Mouse (Mus musculus) CH12.LX (cell line): Measurements from ENCODE around the gene Tbc1d14. TPM values are rescaled to one million over a fixed set of nuclear protein-coding genes. Genes with fewer than 3 reads are reported as not detected.

ENCODE experiments used
- DNase-seq: peaks from one replicate; pipeline ENCODE4 v3.0.0-alpha.2; 2013; ENCODE audit errors: extremely low read depth
- H3K27ac ChIP-seq: 2 replicates; pipeline ENCODE4 v1.5.1; 2012; ENCODE audit warnings: low read depth, mild to moderate bottlenecking, control low read depth, moderate library complexity; ENCODE audit not compliant: insufficient read depth
- H3K27me3 ChIP-seq: replicated peaks from 2 replicates; pipeline ENCODE3; 2012; ENCODE audit warnings: inconsistent platforms
- H3K36me3 ChIP-seq, 2 experiments: replicated peaks in 1 of 2; 2 replicates each; pipeline versions ENCODE3 to v1.6.1; 2012; ENCODE audit warnings: inconsistent platforms in 1 of 2, low read length in 1 of 2, mild to moderate bottlenecking in 1 of 2, mixed read lengths in 1 of 2, moderate library complexity in 1 of 2; ENCODE audit not compliant: control insufficient read depth in 1 of 2, insufficient read depth in 1 of 2
- H3K4me1 ChIP-seq, 2 experiments: 2 replicates each; pipeline ENCODE4 v1.6.1; 2012; ENCODE audit warnings: inconsistent platforms in 1 of 2, moderate library complexity in 1 of 2; ENCODE audit not compliant: insufficient read depth in 2 of 2, control insufficient read depth in 1 of 2
- H3K4me2 ChIP-seq: 2 replicates; pipeline ENCODE4 v1.6.1; 2012; ENCODE audit warnings: low read depth, mild to moderate bottlenecking, control low read depth; ENCODE audit not compliant: poor library complexity, insufficient read depth, severe bottlenecking
- H3K4me3 ChIP-seq, 3 experiments: fragments of 150-350 bp in 1 of 3; sonication (generic) in 1 of 3; replicated peaks in 1 of 3; 2 replicates each; pipeline versions ENCODE3 to v1.5.1; 2011 to 2012; ENCODE audit warnings: low read depth in 2 of 3, low read length in 2 of 3, mild to moderate bottlenecking in 2 of 3, moderate library complexity in 2 of 3, control low read depth in 1 of 3, improper control_type of control experiment in 1 of 3, inconsistent platforms in 1 of 3, mixed read lengths in 1 of 3; ENCODE audit not compliant: poor library complexity in 1 of 3
- H3K79me2 ChIP-seq: replicated peaks from 2 replicates; pipeline ENCODE4 v1.6.1; 2012; ENCODE audit warnings: mild to moderate bottlenecking, moderate library complexity; ENCODE audit not compliant: control insufficient read depth, poor library complexity, insufficient read depth, severe bottlenecking; ENCODE audit errors: extremely low read depth
- H3K9ac ChIP-seq: 2 replicates; pipeline ENCODE4 v1.6.1; 2012; ENCODE audit warnings: low read depth, mild to moderate bottlenecking, control low read depth, moderate library complexity; ENCODE audit not compliant: insufficient read depth
- H3K9me3 ChIP-seq: replicated peaks from 2 replicates; pipeline ENCODE3; 2012; ENCODE audit warnings: low read length, inconsistent platforms, mixed read lengths
- CHD1 ChIP-seq: IDR thresholded peaks from 2 replicates; pipeline ENCODE4 v1.6.1; 2012; ENCODE audit warnings: low read depth, low read length, improper control_type of control experiment, inconsistent platforms
- CTCF ChIP-seq, 2 experiments: IDR thresholded peaks in 1 of 2; conservative IDR thresholded peaks in 1 of 2; 2 replicates each; pipeline ENCODE4 v1.5.1; 2011 to 2012; ENCODE audit warnings: low read depth in 2 of 2, low read length in 2 of 2, improper control_type of control experiment in 1 of 2, inconsistent platforms in 1 of 2, mild to moderate bottlenecking in 1 of 2, moderate library complexity in 1 of 2
- EP300 ChIP-seq: IDR thresholded peaks from 2 replicates; pipeline ENCODE4 v1.6.1; 2011; ENCODE audit warnings: low read length, improper control_type of control experiment
- ETS1 ChIP-seq: conservative IDR thresholded peaks from 2 replicates; pipeline ENCODE4 v1.6.1; 2012; ENCODE audit warnings: low read depth, mild to moderate bottlenecking, inconsistent platforms, low read length, improper control_type of control experiment, moderate library complexity
- HCFC1 ChIP-seq: IDR thresholded peaks from 2 replicates; pipeline ENCODE4 v1.6.1; 2012; ENCODE audit warnings: low read depth, mild to moderate bottlenecking, inconsistent platforms, low read length, improper control_type of control experiment
- JUN ChIP-seq: IDR thresholded peaks from 2 replicates; pipeline ENCODE4 v1.6.1; 2011; ENCODE audit warnings: low read depth, mild to moderate bottlenecking, low read length, improper control_type of control experiment, moderate library complexity; ENCODE audit not compliant: insufficient read depth
- JUND ChIP-seq: conservative IDR thresholded peaks from 2 replicates; pipeline ENCODE4 v1.6.1; 2011; ENCODE audit warnings: low read depth, low read length, improper control_type of control experiment
- KAT2A ChIP-seq: IDR thresholded peaks from 2 replicates; pipeline ENCODE4 v1.6.1; 2012; ENCODE audit warnings: low read length, improper control_type of control experiment, inconsistent platforms; ENCODE audit not compliant: insufficient replicate concordance
- NRF1 ChIP-seq: IDR thresholded peaks from 2 replicates; pipeline ENCODE4 v1.6.1; 2014; ENCODE audit warnings: low read depth, mild to moderate bottlenecking, inconsistent platforms, low read length, improper control_type of control experiment, moderate library complexity
- RAD21 ChIP-seq: IDR thresholded peaks from 2 replicates; pipeline ENCODE4 v1.6.1; 2011; ENCODE audit warnings: low read depth, mild to moderate bottlenecking, low read length, improper control_type of control experiment, moderate library complexity
- SIN3A ChIP-seq: IDR thresholded peaks from 2 replicates; pipeline ENCODE4 v1.6.1; 2012; ENCODE audit warnings: low read length, improper control_type of control experiment, inconsistent platforms
- SMC3 ChIP-seq: IDR thresholded peaks from 2 replicates; pipeline ENCODE4 v1.6.1; 2011; ENCODE audit warnings: low read depth, low read length, improper control_type of control experiment
- TCF12 ChIP-seq: IDR thresholded peaks from 2 replicates; pipeline ENCODE4 v1.6.1; 2014; ENCODE audit warnings: low read depth, mild to moderate bottlenecking, inconsistent platforms, low read length, improper control_type of control experiment
- UBTF ChIP-seq: IDR thresholded peaks from 2 replicates; pipeline ENCODE4 v1.6.1; 2012; ENCODE audit warnings: low read depth, mild to moderate bottlenecking, inconsistent platforms, low read length, improper control_type of control experiment, moderate library complexity
- USF1 ChIP-seq: IDR thresholded peaks from 2 replicates; pipeline ENCODE4 v1.6.1; 2014; ENCODE audit warnings: low read depth, mild to moderate bottlenecking, inconsistent platforms, low read length, improper control_type of control experiment
- USF2 ChIP-seq: conservative IDR thresholded peaks from 2 replicates; pipeline ENCODE4 v1.6.1; 2011; ENCODE audit warnings: low read depth, low read length, improper control_type of control experiment
- ZC3H11A ChIP-seq: IDR thresholded peaks from 2 replicates; pipeline ENCODE4 v1.6.1; 2012; ENCODE audit warnings: low read depth, mild to moderate bottlenecking, inconsistent platforms, low read length, improper control_type of control experiment
- ZMIZ1 ChIP-seq: IDR thresholded peaks from 2 replicates; pipeline ENCODE4 v1.6.1; 2012; ENCODE audit warnings: low read depth, mild to moderate bottlenecking, inconsistent platforms, low read length, improper control_type of control experiment
- dilution Hi-C: fragments of 300-500 bp; cut with MboI; formaldehyde crosslinking; loops from 2 replicates; pipeline ENCODE4 v1.14.3; 2020; ENCODE audit warnings: low sequenced_read_pairs; ENCODE audit not compliant: extremely low pct_unique_long_range_greater_than_20kb, extremely low pct_ligation_motif_present
- in situ Hi-C: fragments of 300-500 bp; cut with MboI; formaldehyde crosslinking; loops from 3 replicates; pipeline ENCODE4 v1.14.3; 2019; ENCODE audit warnings: low sequenced_read_pairs, low pct_ligation_motif_present, low pct_unique_long_range_greater_than_20kb, mixed read lengths
- polyA plus RNA-seq: library from polyadenylated mRNA; unstranded; fragments of >175 nt; gene quantifications from 2 replicates; pipeline ENCODE4 v1.2.1, GENCODE M21; 2012; ENCODE audit warnings: low read depth; ENCODE audit not compliant: insufficient read length
- total RNA-seq, 2 experiments: library from RNA; depleted of rRNA; stranded (reverse); fragments of 300-350 nt in 1 of 2; fragments of >200 nt in 1 of 2; gene quantifications; 2 replicates each; pipeline ENCODE4 v1.2.3; 2012 to 2014

Tbc1d14 gene
- total and polyA plus RNA-seq, 3 experiments = 5.7 to 29.1 (median 10.1) TPM

DNA sequence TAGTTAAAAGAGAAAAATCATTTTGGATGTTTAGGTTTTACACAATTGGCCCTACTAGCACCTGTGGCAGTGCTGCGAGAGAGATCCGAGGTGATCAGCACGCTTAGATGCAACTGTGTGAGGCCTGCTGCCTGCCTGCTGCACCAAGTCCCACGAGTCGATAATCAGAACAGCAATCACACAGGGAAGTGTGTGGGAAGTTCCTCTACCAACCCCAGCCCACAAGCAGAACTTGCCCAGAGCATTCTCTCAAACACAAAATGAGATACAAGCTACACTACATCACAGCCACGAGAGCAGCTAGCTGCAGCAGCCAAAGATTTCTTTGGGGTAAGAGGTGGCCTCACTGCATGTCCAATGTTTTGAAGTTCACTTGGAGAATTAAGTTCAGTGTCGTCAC, 8.4 kb upstream of the Tbc1d14 start:
- no peak overlapping the region for H3K27ac ChIP-seq
- H3K27me3 ChIP-seq = no peaks in the 10 kb centered on the region
- no peaks in the 10 kb centered on the region for H3K79me2 ChIP-seq
- no peak overlapping the region for H3K4me3 ChIP-seq
- no peak overlapping the region for H3K9ac ChIP-seq
- dilution Hi-C loops = no loop called here
- in situ Hi-C loops = loop anchor here (5.0 kb wide), 1 partner anchor 141 kb away; no protein-coding TSS in a partner anchor
- no peaks in the 10 kb centered on the region for H3K4me1 ChIP-seq
- TF ChIP-seq HCFC1 (no peak), NRF1 (no peak), JUN (no peak), USF2 (no peak), USF1 (no peak), ZMIZ1 (no peak), KAT2A (no peak), ETS1 (no peak), EP300 (no peak), JUND (no peak), ZC3H11A (no peak)
- DNase-seq = no peak
- H3K4me2 ChIP-seq = no peak overlapping the region
- no peaks in the 10 kb centered on the region for H3K9me3 ChIP-seq
- H3K36me3 ChIP-seq = peaks cover 51 to 81% of the 10 kb centered on the region in 2 experiments

DNA sequence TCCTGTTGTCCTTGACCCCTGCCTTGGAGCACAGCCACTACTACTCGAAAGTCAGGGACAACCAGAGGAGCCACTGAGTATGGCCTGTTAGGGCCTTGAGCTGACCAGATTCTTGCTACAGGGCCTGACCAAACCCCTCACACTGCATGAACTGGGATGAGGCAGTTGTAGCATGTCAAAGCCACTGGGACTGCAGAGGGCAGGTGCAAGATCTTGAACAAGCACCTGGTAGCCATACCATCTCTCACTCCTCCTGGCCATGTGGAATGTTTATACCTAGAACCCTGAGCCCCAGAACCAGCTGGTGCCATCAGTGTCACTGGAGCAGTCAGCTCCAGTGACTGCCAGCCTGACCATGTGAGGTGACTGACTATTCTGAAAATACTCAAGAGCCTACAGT, 5.8 kb upstream of the Tbc1d14 start:
- H3K4me3 ChIP-seq = no peak overlapping the region
- dilution Hi-C loops = no loop called here
- H3K4me1 ChIP-seq = peaks cover 0 to 17% of the 10 kb centered on the region in 2 experiments; a peak in 2 of 4 replicates
- TF ChIP-seq USF2 (no peak), USF1 (no peak), JUND (no peak)
- in situ Hi-C loops = no loop called here
- no peak overlapping the region for H3K27ac ChIP-seq
- H3K9ac ChIP-seq = no peak overlapping the region
- no peaks in the 10 kb centered on the region for H3K27me3 ChIP-seq
- H3K9me3 ChIP-seq = no peaks in the 10 kb centered on the region
- no peak for DNase-seq
- no peaks in the 10 kb centered on the region for H3K79me2 ChIP-seq
- peaks cover 29 to 55% of the 10 kb centered on the region in 2 experiments for H3K36me3 ChIP-seq
- no peak overlapping the region for H3K4me2 ChIP-seq

DNA sequence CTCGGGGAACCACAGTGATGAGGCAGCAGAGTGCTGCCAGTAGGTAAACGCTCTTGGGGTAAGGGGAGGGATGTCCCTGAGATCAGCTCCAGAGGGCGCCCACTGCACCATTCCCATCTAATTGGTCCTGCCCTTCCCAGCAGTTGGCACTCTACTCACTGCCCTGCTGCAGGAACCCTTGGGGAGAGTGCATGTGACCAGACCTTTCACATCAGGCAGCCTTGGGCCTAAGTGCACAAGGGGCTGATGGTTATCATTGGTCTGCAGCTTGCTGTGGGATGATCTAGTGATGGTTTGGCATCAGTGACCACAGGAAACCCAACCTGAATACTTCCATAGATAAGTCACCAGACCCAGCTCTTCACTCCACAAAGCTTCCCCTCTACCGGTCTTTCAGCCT, 4.6 kb upstream of the Tbc1d14 start:
- H3K9ac ChIP-seq = no peak overlapping the region
- no peaks in the 10 kb centered on the region for H3K9me3 ChIP-seq
- peaks cover 19 to 43% of the 10 kb centered on the region in 2 experiments for H3K36me3 ChIP-seq
- DNase-seq = no peak
- dilution Hi-C loops (no loop called here), in situ Hi-C loops (no loop called here)
- no peak overlapping the region for H3K27ac ChIP-seq
- no peak for TF ChIP-seq CHD1
- TF ChIP-seq RAD21 = peak; percentile 18
- TF ChIP-seq HCFC1 = no peak
- no peak for TF ChIP-seq TCF12
- TF ChIP-seq SIN3A = no peak
- peak; percentile 51 for TF ChIP-seq SMC3
- no peak for TF ChIP-seq UBTF
- no peak for TF ChIP-seq ZMIZ1
- no peak for TF ChIP-seq EP300
- TF ChIP-seq CTCF (conservative IDR thresholded peaks at IDR 0.05 in 1 of 2, IDR thresholded peaks at IDR 0.05 in 1 of 2; ENCODE audit: low read depth in 2 of 2, low read length in 2 of 2) = peak in 1 of 2 experiments; percentile 57; a peak in 2 of 4 replicates
- H3K79me2 ChIP-seq = no peaks in the 10 kb centered on the region
- no peak overlapping the region for H3K4me2 ChIP-seq
- H3K27me3 ChIP-seq = no peaks in the 10 kb centered on the region
- H3K4me3 ChIP-seq = no peak overlapping the region
- peaks cover 0 to 17% of the 10 kb centered on the region in 2 experiments; a peak in 2 of 4 replicates for H3K4me1 ChIP-seq
